Comparison of ENCODE assay signal across 31 mouse cellular contexts in genomic region chr1:89901381-89901780, GRCm38 (mm10). TPM values are rescaled to one million over a fixed set of nuclear protein-coding genes. Genes with fewer than 3 reads are reported as not detected.
DNase-seq lines count a peak whose midpoint lies in the region; ATAC-seq lines count a peak whose summit lies in the region.
"Had no signal": no experiment of that assay in that cellular context is flagged by ENCODE, and none has a peak within 500 bp of the region (broad histone marks: within the 10 kb centered on the region; RNA-seq: fewer than 3 reads in every experiment).

No protein-coding gene starts in this region.

- DNase-seq in kidney, adult 9 months: peak; percentile 35
- no peak for DNase-seq in kidney, adult 11 months
- DNase-seq in 416B (ENCODE audit: low read depth) (peak; percentile 76), R1 (ENCODE audit: low read depth, low spot score) (peak; percentile 78)
- no peak for DNase-seq in liver, embryonic 13.5 days
- DNase-seq in right cerebral cortex, adult 18-20 months: no peak
- no peak for DNase-seq in spleen, adult 18-20 months
- DNase-seq: adrenal gland, postnatal 10 days; cerebellum, adult 11 months; cerebellum, adult 9-10 months; embryo, embryonic 11 days; heart, postnatal 10 days; kidney, postnatal 14 days; lung, embryonic 14.5 days; lung, postnatal 14 days; retina, postnatal 1 day; right cerebral cortex, postnatal 25 days; thymus, adult 18-20 months; thymus, postnatal 4 days had no signal

- H3K9ac ChIP-seq in liver, embryonic 13.5 days: no peak overlapping the region
- H3K9ac ChIP-seq: embryonic facial prominence, embryonic 12.5 days; heart, embryonic 13.5 days; hindbrain, embryonic 15.5 days; limb, embryonic 12.5 days; liver, embryonic 14.5 days; lung, embryonic 14.5 days; midbrain, embryonic 13.5 days; neural tube, embryonic 15.5 days had no signal

- no peak overlapping the region for H3K4me2 ChIP-seq in liver, embryonic 13.5 days
- H3K4me2 ChIP-seq: embryonic facial prominence, embryonic 12.5 days; heart, embryonic 13.5 days; hindbrain, embryonic 15.5 days; limb, embryonic 12.5 days; lung, embryonic 14.5 days; midbrain, embryonic 13.5 days; neural tube, embryonic 15.5 days had no signal

- no peak overlapping the region for H3K4me3 ChIP-seq in liver, embryonic 13.5 days (replicated peaks)
- H3K4me3 ChIP-seq: embryonic facial prominence, embryonic 12.5 days; heart, embryonic 13.5 days; hindbrain, embryonic 15.5 days; layer of hippocampus, adult 2 months; left cerebral cortex, adult 2 months; limb, embryonic 12.5 days; midbrain, embryonic 13.5 days; neural tube, embryonic 15.5 days had no signal

- H3K36me3 ChIP-seq in liver, embryonic 13.5 days: no peaks in the 10 kb centered on the region
- H3K36me3 ChIP-seq: heart, embryonic 13.5 days; hindbrain, embryonic 15.5 days had no signal

- H3K4me1 ChIP-seq in liver, embryonic 13.5 days (replicated peaks): no peaks in the 10 kb centered on the region
- H3K4me1 ChIP-seq: embryonic facial prominence, embryonic 12.5 days; heart, embryonic 13.5 days; hindbrain, embryonic 15.5 days; midbrain, embryonic 13.5 days had no signal

- 43% methylated on average over 4 of the region's 4 CpGs for WGBS in liver, embryonic 13.5 days (ENCODE audit: insufficient replicate concordance)

- peak; percentile 18; the same call in 1 of the 2 replicates for ATAC-seq in liver, embryonic 13.5 days (ENCODE audit: low read depth)
- ATAC-seq: forebrain, embryonic 16.5 days; inflammation-experienced regulatory T-cells, adult 6 months; midbrain, embryonic 13.5 days had no signal

- H3K9me3 ChIP-seq in liver, embryonic 13.5 days (replicated peaks): 0 out of 2 replicates have a peak, but pooled peaks cover 2% of the 10 kb centered on the region
- H3K9me3 ChIP-seq: embryonic facial prominence, embryonic 12.5 days; hindbrain, embryonic 15.5 days; midbrain, embryonic 13.5 days had no signal

- H3K27me3 ChIP-seq in liver, embryonic 13.5 days: no peaks in the 10 kb centered on the region
- H3K27me3 ChIP-seq: embryonic facial prominence, embryonic 12.5 days; heart, embryonic 13.5 days; hindbrain, embryonic 15.5 days; limb, embryonic 12.5 days; midbrain, embryonic 13.5 days; neural tube, embryonic 15.5 days had no signal

- no peak overlapping the region for H3K27ac ChIP-seq in liver, embryonic 13.5 days
- H3K27ac ChIP-seq: embryonic facial prominence, embryonic 12.5 days; heart, embryonic 13.5 days; hindbrain, embryonic 15.5 days; layer of hippocampus, adult 2 months; left cerebral cortex, adult 2 months; limb, embryonic 12.5 days; liver, embryonic 14.5 days; midbrain, embryonic 13.5 days; neural tube, embryonic 15.5 days; stomach, postnatal 0 days had no signal

RNA-seq across cellular contexts. Expression of gene Gbx2, which starts 29.6 kb away (rescaled TPM):
- polyA plus RNA-seq in liver, embryonic 13.5 days (2015; fragmentation: Nextera tagmentation; extraction: Ambion mirVana): 1.1 and 1.5 TPM in 2 replicates
- polyA plus RNA-seq: inflammation-experienced regulatory T-cells, adult 6 months; limb, embryonic 12.5 days; stomach, postnatal 0 days had no signal

Comparison
In these comparisons a context has a peak if more than half of its experiments do, and no peak if none do; other contexts are left out.
1. DNase-seq: peak in kidney, adult 9 months (single experiment), 416B (single experiment) and R1 (single experiment); none in kidney, adult 11 months (single experiment), liver, embryonic 13.5 days (single experiment), right cerebral cortex, adult 18-20 months (single experiment) and spleen, adult 18-20 months (0 of 2).